Mouse (Mus musculus): ENCODE results near the gene Gm28035. TPM values are rescaled to one million over a fixed set of nuclear protein-coding genes. Genes with fewer than 3 reads are reported as not detected.

Gene Gm28035
- polyA plus RNA-seq, 1 experiment, result 0.55 TPM

DNA sequence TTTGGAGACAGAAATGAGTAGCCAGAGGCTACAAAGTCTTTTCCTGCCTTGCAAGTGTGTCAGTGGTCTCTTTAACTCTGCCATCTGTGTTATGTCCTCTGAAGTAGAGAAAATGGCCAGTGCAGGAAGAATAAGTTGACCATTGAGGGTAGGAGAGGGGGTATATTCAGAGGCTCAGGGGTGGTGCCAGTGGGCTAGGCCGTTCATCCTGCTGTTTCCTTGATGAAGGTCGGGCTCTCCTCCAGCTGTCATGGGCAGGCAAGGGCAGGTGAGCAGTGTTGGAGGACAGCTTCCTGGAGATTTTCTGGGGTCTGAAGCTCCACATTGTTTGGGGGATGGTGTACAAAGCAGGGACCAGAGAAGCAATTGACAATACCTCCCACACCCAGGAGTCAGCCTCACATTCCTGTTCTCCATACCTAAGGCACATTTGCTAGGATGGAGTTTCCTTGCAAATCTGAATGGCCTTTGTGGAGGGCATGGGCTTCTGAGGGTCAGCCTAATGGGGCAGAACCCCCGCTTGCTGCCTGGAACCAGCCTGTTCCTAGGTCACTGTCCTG lies 1.4 kb upstream of the Gm28035 start:
- no peak for TF ChIP-seq TCF3 (IDR thresholded peaks at IDR 0.05; ENCODE audit: insufficient read length, low read depth)
- TF ChIP-seq REST (IDR thresholded peaks at IDR 0.05; ENCODE audit: insufficient read depth, insufficient read length), result no peak
- no peak for TF ChIP-seq USF1 (IDR thresholded peaks at IDR 0.05; ENCODE audit: low read depth)
- no peak for TF ChIP-seq MYOG (IDR thresholded peaks at IDR 0.05; ENCODE audit: control insufficient read depth in 1 of 3, insufficient read depth in 1 of 3, insufficient read length in 2 of 3, low read depth in 2 of 3)
- no peak for TF ChIP-seq MAX (IDR thresholded peaks at IDR 0.05; ENCODE audit: low read depth)
- TF ChIP-seq E2F4 (IDR thresholded peaks at IDR 0.05; ENCODE audit: insufficient read depth), result no peak
- TF ChIP-seq MYOD1 (IDR thresholded peaks at IDR 0.05; ENCODE audit: control insufficient read depth in 1 of 3, insufficient read length in 2 of 3, low read depth in 2 of 3), result no peak
- no peak for TF ChIP-seq POLR2A (IDR thresholded peaks at IDR 0.05; ENCODE audit: insufficient read length, low read depth)
- TF ChIP-seq SRF (IDR thresholded peaks at IDR 0.05; ENCODE audit: control insufficient read depth, insufficient read length, low read depth), result no peak
- TF ChIP-seq POLR2AphosphoS2 (IDR thresholded peaks at IDR 0.05; ENCODE audit: insufficient read length, low read depth), result no peak
- no peak for TF ChIP-seq CEBPB (IDR thresholded peaks at IDR 0.05; ENCODE audit: insufficient read depth, poor library complexity, severe bottlenecking)
- TF ChIP-seq TCF12 (IDR thresholded peaks at IDR 0.05; ENCODE audit: insufficient read depth, poor library complexity, severe bottlenecking), result no peak
- H3K4me3 ChIP-seq, result peak overlapping the region; percentile 78
- H3ac ChIP-seq (ENCODE audit: control insufficient read depth, insufficient read length), result peak overlapping the region; percentile 96
- no peaks in the 10 kb centered on the region for H3K27me3 ChIP-seq (ENCODE audit: control insufficient read depth, insufficient read depth, insufficient read length)
- H3K4me2 ChIP-seq (ENCODE audit: low read depth), result peak overlapping the region; percentile 94
- peaks cover 59% of the 10 kb centered on the region for H3K79me2 ChIP-seq (ENCODE audit: control insufficient read depth, insufficient read depth)
- peaks cover 15% of the 10 kb centered on the region for H3K36me3 ChIP-seq (ENCODE audit: control insufficient read depth, insufficient read depth)

DNA sequence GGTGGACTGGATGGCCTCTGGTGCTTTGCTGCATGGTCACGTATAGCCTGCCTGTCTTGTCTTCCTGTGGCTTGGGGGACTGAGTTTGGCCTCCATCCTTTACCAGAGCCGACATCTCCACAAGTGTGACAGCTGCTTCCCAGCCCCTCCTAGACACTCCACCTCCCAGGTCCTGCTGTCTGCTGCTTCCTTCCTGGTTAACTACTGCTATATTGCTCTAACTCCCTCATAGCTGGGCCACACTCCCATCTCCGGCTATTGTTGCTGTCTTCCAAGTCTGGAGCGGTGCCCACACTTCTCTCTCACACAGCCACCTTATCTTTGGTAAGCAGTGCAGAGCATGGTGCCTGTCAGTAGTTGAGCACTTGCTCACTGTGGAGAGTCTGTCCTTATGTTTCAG lies 590 bp upstream of the Gm28035 start:
- Histone ChIP-seq H3ac (ENCODE audit: control insufficient read depth, insufficient read length) (no peak overlapping the region), H3K36me3 (ENCODE audit: control insufficient read depth, insufficient read depth) (peaks cover 15% of the 10 kb centered on the region), H3K27me3 (ENCODE audit: control insufficient read depth, insufficient read depth, insufficient read length) (no peaks in the 10 kb centered on the region), H3K79me2 (ENCODE audit: control insufficient read depth, insufficient read depth) (peaks cover 67% of the 10 kb centered on the region), H3K4me2 (ENCODE audit: low read depth) (peak overlapping the region; percentile 94), H3K4me3 (peak overlapping the region; percentile 78)
- TF ChIP-seq MYOG (IDR thresholded peaks at IDR 0.05; ENCODE audit: control insufficient read depth in 1 of 3, insufficient read depth in 1 of 3, insufficient read length in 2 of 3, low read depth in 2 of 3), result peak in 1 of 3 experiments; percentile 36
- TF ChIP-seq TCF12 (IDR thresholded peaks at IDR 0.05; ENCODE audit: insufficient read depth, poor library complexity, severe bottlenecking), result no peak

DNA sequence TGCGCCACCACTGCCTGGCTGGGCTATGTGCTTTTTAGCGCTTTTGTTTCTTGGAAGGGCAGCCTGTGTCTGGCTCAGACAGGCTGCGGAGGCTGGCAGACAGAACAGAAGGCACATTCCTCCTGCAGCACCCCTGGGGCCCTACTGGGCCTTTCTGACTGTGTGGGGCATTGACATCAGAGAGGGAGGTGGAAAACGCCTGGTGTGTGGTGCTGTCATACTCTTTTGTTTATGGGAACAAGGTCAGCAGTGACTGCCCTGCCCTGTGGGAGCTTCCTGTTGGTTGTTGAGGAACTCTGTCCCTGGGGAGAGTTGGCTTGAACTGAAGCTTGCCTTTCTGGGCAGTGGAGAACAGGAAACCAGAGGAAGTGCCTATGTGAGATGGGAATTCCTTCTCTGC lies 2.1 kb downstream of the Gm28035 start:
- peaks cover 15% of the 10 kb centered on the region for H3K36me3 ChIP-seq (ENCODE audit: control insufficient read depth, insufficient read depth)
- no peak overlapping the region for H3ac ChIP-seq (ENCODE audit: control insufficient read depth, insufficient read length)
- H3K4me2 ChIP-seq (ENCODE audit: low read depth), result no peak overlapping the region
- H3K4me3 ChIP-seq, result no peak overlapping the region
- H3K79me2 ChIP-seq (ENCODE audit: control insufficient read depth, insufficient read depth), result peaks cover 91% of the 10 kb centered on the region
- no peaks in the 10 kb centered on the region for H3K27me3 ChIP-seq (ENCODE audit: control insufficient read depth, insufficient read depth, insufficient read length)
- TF ChIP-seq REST (IDR thresholded peaks at IDR 0.05; ENCODE audit: insufficient read depth, insufficient read length), result no peak
- TF ChIP-seq SRF (IDR thresholded peaks at IDR 0.05; ENCODE audit: control insufficient read depth, insufficient read length, low read depth), result no peak
- TF ChIP-seq MYOG (IDR thresholded peaks at IDR 0.05; ENCODE audit: control insufficient read depth in 1 of 3, insufficient read depth in 1 of 3, insufficient read length in 2 of 3, low read depth in 2 of 3), result no peak
- TF ChIP-seq MAX (IDR thresholded peaks at IDR 0.05; ENCODE audit: low read depth), result no peak
- TF ChIP-seq CEBPB (IDR thresholded peaks at IDR 0.05; ENCODE audit: insufficient read depth, poor library complexity, severe bottlenecking), result no peak
- TF ChIP-seq POLR2A (IDR thresholded peaks at IDR 0.05; ENCODE audit: insufficient read length, low read depth), result no peak
- no peak for TF ChIP-seq E2F4 (IDR thresholded peaks at IDR 0.05; ENCODE audit: insufficient read depth)
- no peak for TF ChIP-seq MYOD1 (IDR thresholded peaks at IDR 0.05; ENCODE audit: control insufficient read depth in 1 of 3, insufficient read length in 2 of 3, low read depth in 2 of 3)

DNA sequence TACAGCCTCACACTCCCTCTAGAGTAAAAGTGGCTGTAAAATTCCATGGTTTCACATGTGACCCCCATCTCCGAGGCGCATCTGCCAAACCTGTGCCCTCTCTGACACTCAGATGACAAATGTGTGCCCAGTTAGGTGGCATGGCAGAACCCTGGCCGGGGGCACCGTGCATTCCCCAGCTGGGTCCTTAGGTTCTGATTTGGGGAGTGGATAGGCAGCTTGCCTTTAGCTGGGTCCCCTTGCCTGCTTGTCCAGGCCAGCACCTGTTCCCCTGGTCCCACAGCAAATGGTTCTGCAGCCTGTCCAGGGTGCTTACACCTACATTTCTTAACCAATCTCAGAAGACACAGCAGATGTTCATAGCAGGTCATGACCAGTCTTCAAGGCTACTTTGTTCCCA lies 3.0 kb downstream of the Gm28035 start:
- TF ChIP-seq USF1 (IDR thresholded peaks at IDR 0.05; ENCODE audit: low read depth) (no peak), TCF3 (IDR thresholded peaks at IDR 0.05; ENCODE audit: insufficient read length, low read depth) (no peak), MYOG (IDR thresholded peaks at IDR 0.05; ENCODE audit: control insufficient read depth in 1 of 3, insufficient read depth in 1 of 3, insufficient read length in 2 of 3, low read depth in 2 of 3) (no peak), TCF12 (IDR thresholded peaks at IDR 0.05; ENCODE audit: insufficient read depth, poor library complexity, severe bottlenecking) (no peak), MAX (IDR thresholded peaks at IDR 0.05; ENCODE audit: low read depth) (no peak), REST (IDR thresholded peaks at IDR 0.05; ENCODE audit: insufficient read depth, insufficient read length) (no peak), POLR2A (IDR thresholded peaks at IDR 0.05; ENCODE audit: insufficient read length, low read depth) (no peak), POLR2AphosphoS2 (IDR thresholded peaks at IDR 0.05; ENCODE audit: insufficient read length, low read depth) (no peak), CEBPB (IDR thresholded peaks at IDR 0.05; ENCODE audit: insufficient read depth, poor library complexity, severe bottlenecking) (no peak), E2F4 (IDR thresholded peaks at IDR 0.05; ENCODE audit: insufficient read depth) (no peak), SRF (IDR thresholded peaks at IDR 0.05; ENCODE audit: control insufficient read depth, insufficient read length, low read depth) (no peak), MYOD1 (IDR thresholded peaks at IDR 0.05; ENCODE audit: control insufficient read depth in 1 of 3, insufficient read length in 2 of 3, low read depth in 2 of 3) (no peak)
- H3K4me2 ChIP-seq (ENCODE audit: low read depth), result no peak overlapping the region
- peaks cover 21% of the 10 kb centered on the region for H3K36me3 ChIP-seq (ENCODE audit: control insufficient read depth, insufficient read depth)
- no peak overlapping the region for H3ac ChIP-seq (ENCODE audit: control insufficient read depth, insufficient read length)
- H3K27me3 ChIP-seq (ENCODE audit: control insufficient read depth, insufficient read depth, insufficient read length), result no peaks in the 10 kb centered on the region
- H3K4me3 ChIP-seq, result no peak overlapping the region
- H3K79me2 ChIP-seq (ENCODE audit: control insufficient read depth, insufficient read depth), result peaks cover 93% of the 10 kb centered on the region

DNA sequence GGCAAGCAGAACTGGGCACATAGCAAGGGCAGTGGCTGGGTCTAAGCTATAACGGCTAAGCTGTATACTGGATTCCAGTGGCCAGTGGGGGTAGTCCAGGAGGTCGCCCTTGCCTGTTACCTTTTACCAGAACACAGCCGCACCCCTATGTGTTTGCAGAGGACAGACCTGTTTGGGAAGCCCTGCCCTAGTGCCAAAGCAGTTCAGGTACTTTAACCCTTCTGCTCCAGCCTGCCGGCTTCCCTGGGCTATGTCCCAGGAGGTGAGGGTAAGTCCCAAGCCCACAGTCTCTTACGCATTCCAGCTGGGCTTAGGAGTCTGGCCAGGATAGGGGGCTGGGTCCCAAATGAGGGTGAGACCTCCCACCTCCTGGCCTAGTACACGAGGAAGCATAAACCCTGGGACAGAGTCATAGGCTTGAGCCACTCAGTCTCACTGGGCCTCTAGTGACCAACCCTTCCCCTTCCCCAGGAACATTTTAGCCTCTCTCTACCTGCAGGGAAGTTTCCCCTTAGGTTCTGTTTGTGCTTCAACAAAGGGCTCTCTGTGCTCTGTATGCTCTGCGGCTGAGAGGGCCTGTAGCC lies 4.3 kb downstream of the Gm28035 start:
- Histone ChIP-seq H3K79me2 (ENCODE audit: control insufficient read depth, insufficient read depth) (peaks cover 93% of the 10 kb centered on the region), H3K4me2 (ENCODE audit: low read depth) (no peak overlapping the region), H3K27me3 (ENCODE audit: control insufficient read depth, insufficient read depth, insufficient read length) (no peaks in the 10 kb centered on the region), H3ac (ENCODE audit: control insufficient read depth, insufficient read length) (no peak overlapping the region), H3K36me3 (ENCODE audit: control insufficient read depth, insufficient read depth) (peaks cover 27% of the 10 kb centered on the region), H3K4me3 (no peak overlapping the region)
- no peak for TF ChIP-seq USF1 (IDR thresholded peaks at IDR 0.05; ENCODE audit: low read depth)
- no peak for TF ChIP-seq TCF12 (IDR thresholded peaks at IDR 0.05; ENCODE audit: insufficient read depth, poor library complexity, severe bottlenecking)
- TF ChIP-seq SRF (IDR thresholded peaks at IDR 0.05; ENCODE audit: control insufficient read depth, insufficient read length, low read depth), result no peak
